Mouse (Mus musculus) splenic B cell, adult 2 months (primary cell): ENCODE results near the gene Rmdn2.

Experiments used
- DNase-seq: peaks from one replicate; pipeline ENCODE4 v3.0.0-alpha.2; 2011; ENCODE audit warnings: low read depth, low spot score
- H3K27me3 ChIP-seq: 2 replicates; pipeline ENCODE4 v1.6.1; 2012; ENCODE audit warnings: mild to moderate bottlenecking, low read length, moderate library complexity, mixed read lengths; ENCODE audit not compliant: control insufficient read depth, poor library complexity, insufficient read depth, severe bottlenecking
- H3K36me3 ChIP-seq: 2 replicates; pipeline ENCODE4 v1.6.1; 2012; ENCODE audit warnings: mild to moderate bottlenecking, low read length, moderate library complexity, mixed read lengths; ENCODE audit not compliant: control insufficient read depth, poor library complexity, insufficient read depth, severe bottlenecking

The Rmdn2 gene

DNA sequence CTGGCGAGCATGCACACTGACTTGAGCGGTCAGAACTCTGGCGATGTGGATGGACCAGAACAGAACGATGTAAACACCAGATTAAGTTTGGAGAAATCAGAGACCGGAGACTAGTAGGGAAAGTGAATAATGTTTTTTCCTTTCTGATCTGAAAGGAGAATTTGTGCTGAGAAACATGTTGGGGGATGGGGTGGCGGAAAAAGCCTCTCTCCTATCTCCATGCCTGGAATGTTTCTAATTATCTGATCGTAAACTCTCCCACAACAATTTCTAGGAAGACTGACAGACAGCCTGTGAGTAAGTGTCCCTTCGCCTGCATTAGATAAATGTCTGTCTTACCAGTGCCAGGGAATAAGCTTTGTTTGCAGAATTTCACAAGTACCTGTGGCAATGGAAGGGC is 119.3 kb downstream of the Rmdn2 start:
- DNase-seq = no peak
- no peaks in the 10 kb centered on the region for H3K27me3 ChIP-seq
- H3K36me3 ChIP-seq = no peaks in the 10 kb centered on the region

DNA sequence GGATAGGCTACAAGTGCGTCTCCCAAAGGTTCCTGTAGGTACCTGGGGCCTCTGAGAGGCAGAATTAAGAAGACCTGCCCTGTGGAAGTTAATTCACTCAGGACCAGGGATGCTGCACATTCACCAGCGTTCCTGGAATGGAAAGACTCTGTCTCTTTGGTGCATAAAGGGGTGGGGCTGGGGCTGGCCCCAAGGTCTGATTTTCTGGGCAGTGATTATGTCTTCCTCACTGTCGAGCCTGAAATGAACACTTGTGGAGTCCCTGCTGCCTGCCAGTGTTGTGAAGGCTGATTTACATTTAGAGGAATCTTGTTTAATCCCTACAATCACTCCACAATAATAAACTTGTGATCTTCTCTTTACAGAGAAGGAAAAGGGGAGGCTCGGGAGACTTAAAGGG is 121.4 kb downstream of the Rmdn2 start:
- Histone ChIP-seq H3K36me3 (no peaks in the 10 kb centered on the region), H3K27me3 (no peaks in the 10 kb centered on the region)
- no peak for DNase-seq

DNA sequence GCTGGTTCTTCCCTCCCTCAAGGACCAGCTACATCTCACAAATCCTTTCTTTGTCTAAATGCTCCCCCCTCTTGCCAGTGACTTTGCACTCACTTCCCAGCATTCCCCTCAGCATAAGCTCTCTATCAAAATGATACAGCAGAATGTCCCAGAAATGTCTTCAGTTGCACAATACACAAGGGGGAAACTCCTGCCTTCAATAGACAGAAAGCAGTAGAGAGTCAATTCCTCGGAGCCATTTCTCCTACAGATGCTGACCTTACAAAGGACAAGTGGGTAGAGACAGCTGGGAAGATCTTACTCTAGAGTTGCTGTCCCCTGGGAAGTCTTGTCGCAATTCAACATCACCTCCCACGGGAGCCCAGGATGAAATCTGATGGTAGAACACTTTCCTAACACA is 125.9 kb downstream of the Rmdn2 start:
- no peaks in the 10 kb centered on the region for H3K36me3 ChIP-seq
- DNase-seq = no peak
- no peaks in the 10 kb centered on the region for H3K27me3 ChIP-seq

DNA sequence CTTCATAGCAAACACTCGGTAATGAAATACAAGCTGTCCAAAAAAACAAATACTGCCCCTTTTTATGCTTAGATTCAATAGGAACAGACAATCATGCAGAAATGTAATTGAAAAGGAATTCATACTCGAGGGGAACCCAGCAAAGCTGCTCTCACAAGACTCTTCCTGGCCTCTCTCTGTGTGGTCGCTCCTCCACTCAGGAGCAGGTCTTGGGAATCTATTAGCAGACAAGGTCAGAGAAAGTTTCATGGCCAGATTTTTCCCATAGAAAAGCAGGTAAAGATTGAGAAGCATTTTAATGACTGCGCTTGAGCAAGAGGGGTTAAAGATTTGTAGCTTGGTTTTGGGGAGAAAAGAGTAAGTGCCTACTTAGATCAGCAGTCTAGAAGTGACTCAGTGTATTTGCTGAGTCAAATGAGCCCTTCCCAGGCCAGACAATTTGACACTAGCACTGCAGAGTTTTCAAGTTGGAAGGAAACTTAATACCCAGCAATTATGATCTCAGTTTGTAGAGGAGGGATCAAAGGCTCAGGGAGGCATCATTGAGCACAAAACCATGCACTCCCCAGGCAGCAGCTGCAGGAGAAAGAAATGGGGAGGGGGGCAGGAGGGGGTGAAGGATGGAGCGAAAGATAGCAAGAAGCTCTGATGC is 127.3 kb downstream of the Rmdn2 start:
- no peak for DNase-seq
- H3K36me3 ChIP-seq = no peaks in the 10 kb centered on the region
- H3K27me3 ChIP-seq = no peaks in the 10 kb centered on the region

DNA sequence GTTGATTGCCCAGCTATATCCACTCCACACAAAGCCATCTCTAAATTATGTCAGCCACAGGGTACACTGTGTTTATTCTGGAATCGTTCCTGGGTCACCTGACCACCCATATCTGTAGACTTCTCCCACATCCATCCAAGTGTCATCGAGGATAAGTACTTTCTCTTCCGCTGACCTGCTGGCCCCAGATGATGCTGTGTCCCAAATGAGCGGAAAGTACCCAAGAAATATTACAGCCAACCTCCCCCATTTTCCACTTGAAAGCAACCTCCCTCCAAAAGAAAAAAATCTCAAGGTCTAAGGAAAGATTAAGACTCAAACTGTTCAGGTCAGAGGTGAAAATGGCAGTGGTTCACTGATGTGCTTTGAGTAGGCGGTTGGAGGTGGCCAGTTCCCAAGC is 131.0 kb downstream of the Rmdn2 start:
- Histone ChIP-seq H3K27me3 (no peaks in the 10 kb centered on the region), H3K36me3 (no peaks in the 10 kb centered on the region)
- DNase-seq = no peak
